Mouse (Mus musculus): ENCODE results near the gene Prdm11. TPM values are rescaled to one million over a fixed set of nuclear protein-coding genes. Genes with fewer than 3 reads are reported as not detected.

Prdm11 gene
- total and polyA plus RNA-seq, 3 experiments, result 0.05 to 1.8 (median 0.06) TPM

- Histone ChIP-seq H3K79me2 (replicated peaks; ENCODE audit: control insufficient read depth, extremely low read depth, insufficient read depth, poor library complexity, severe bottlenecking) (no peaks in the 10 kb centered on the region), H3K9me3 (replicated peaks; ENCODE audit: low read length) (no peaks in the 10 kb centered on the region), H3K27me3 (replicated peaks) (peaks cover 93% of the 10 kb centered on the region), H3K4me2 (ENCODE audit: insufficient read depth, low read depth, poor library complexity, severe bottlenecking) (no peak overlapping the region), H3K9ac (ENCODE audit: insufficient read depth, low read depth) (no peak overlapping the region), H3K36me3 (replicated peaks in 1 of 2; ENCODE audit: control insufficient read depth in 1 of 2, insufficient read depth in 1 of 2, low read length in 1 of 2) (no peaks in the 10 kb centered on the region), H3K4me3 (replicated peaks in 1 of 3; ENCODE audit: low read depth in 2 of 3, low read length in 2 of 3, poor library complexity in 1 of 3) (no peak overlapping the region), H3K4me1 (ENCODE audit: control insufficient read depth in 1 of 2, insufficient read depth in 2 of 2) (0 out of 4 replicates have a peak, but pooled peaks cover 0 to 2% of the 10 kb centered on the region in 2 experiments), H3K27ac (ENCODE audit: insufficient read depth, low read depth) (no peak overlapping the region)
- DNase-seq (ENCODE audit: extremely low read depth), result no peak
- in situ Hi-C loops (cut with MboI; ENCODE audit: low pct_ligation_motif_present, low pct_unique_long_range_greater_than_20kb, low sequenced_read_pairs), result no loop called here
- TF ChIP-seq IRF4 (IDR thresholded peaks at IDR 0.05; ENCODE audit: low read depth, low read length) (no peak), MYC (IDR thresholded peaks at IDR 0.05; ENCODE audit: low read depth, low read length) (no peak), RAD21 (IDR thresholded peaks at IDR 0.05; ENCODE audit: low read depth, low read length) (no peak), MAZ (IDR thresholded peaks at IDR 0.05; ENCODE audit: low read depth, low read length) (no peak), ZC3H11A (IDR thresholded peaks at IDR 0.05; ENCODE audit: low read depth, low read length) (no peak), SIN3A (IDR thresholded peaks at IDR 0.05; ENCODE audit: low read length) (no peak), BHLHE40 (IDR thresholded peaks at IDR 0.05; ENCODE audit: low read depth, low read length) (no peak), UBTF (IDR thresholded peaks at IDR 0.05; ENCODE audit: low read depth, low read length) (no peak), NRF1 (IDR thresholded peaks at IDR 0.05; ENCODE audit: low read depth, low read length) (no peak), MEF2A (IDR thresholded peaks at IDR 0.05; ENCODE audit: borderline replicate concordance, low read depth, low read length) (no peak), NELFE (IDR thresholded peaks at IDR 0.05; ENCODE audit: low read depth, low read length) (no peak), SMC3 (IDR thresholded peaks at IDR 0.05; ENCODE audit: low read depth, low read length) (no peak), EP300 (IDR thresholded peaks at IDR 0.05; ENCODE audit: low read length) (no peak), MAFK (IDR thresholded peaks at IDR 0.05; ENCODE audit: insufficient replicate concordance, low read length) (no peak), USF2 (conservative IDR thresholded peaks at IDR 0.05; ENCODE audit: low read depth, low read length) (no peak), MAX (IDR thresholded peaks at IDR 0.05; ENCODE audit: low read length) (no peak), HCFC1 (IDR thresholded peaks at IDR 0.05; ENCODE audit: low read depth, low read length) (no peak), CHD2 (IDR thresholded peaks at IDR 0.05; ENCODE audit: low read length) (no peak), KAT2A (IDR thresholded peaks at IDR 0.05; ENCODE audit: insufficient replicate concordance, low read length) (no peak), E2F4 (IDR thresholded peaks at IDR 0.05; ENCODE audit: insufficient replicate concordance, low read depth, low read length) (no peak)
- dilution Hi-C loops (cut with MboI; ENCODE audit: extremely low pct_ligation_motif_present, extremely low pct_unique_long_range_greater_than_20kb, low sequenced_read_pairs), result no loop called here
Observed at GRCm38 (mm10) chr2:93082846-93083245, 36.9 kb upstream of the Prdm11 start.

DNA sequence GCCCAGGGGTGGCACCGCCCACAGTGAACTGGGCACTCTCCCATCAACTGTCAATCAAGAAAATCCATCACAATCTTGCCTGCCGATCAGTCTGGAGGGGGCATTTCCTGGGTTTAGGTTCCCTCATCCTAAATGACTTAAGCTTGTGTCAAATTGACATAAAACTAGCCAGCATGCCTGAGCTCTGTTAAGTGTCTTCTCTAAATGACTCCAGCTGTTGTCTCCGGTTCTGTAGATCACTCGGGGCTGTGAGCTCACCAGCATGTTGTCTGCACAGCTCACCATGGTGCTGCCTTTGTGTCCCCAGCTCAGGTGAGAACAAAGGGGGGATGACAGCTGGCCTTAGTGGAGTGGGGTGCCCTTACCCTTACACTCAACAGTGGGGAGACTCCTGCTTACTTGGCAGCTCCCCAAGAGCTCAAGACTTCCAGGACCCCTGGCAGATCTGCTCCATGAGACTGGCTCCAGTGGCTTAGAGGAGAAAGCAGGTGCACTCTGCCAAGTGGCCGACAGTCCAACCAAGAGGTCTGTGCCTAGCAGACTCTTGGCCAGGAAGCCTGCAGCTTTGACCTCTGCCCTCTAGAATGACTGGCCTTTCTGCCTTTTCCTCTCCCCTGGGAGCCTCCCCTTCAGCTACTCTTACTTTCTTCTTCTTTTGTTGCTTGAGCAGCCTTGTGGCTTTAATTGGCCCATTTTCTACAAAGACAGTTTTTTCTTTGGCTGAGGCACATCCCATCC, 35.1 kb upstream of the Prdm11 start:
- H3K4me3 ChIP-seq (replicated peaks in 1 of 3; ENCODE audit: low read depth in 2 of 3, low read length in 2 of 3, poor library complexity in 1 of 3), result no peak overlapping the region
- dilution Hi-C loops (cut with MboI; ENCODE audit: extremely low pct_ligation_motif_present, extremely low pct_unique_long_range_greater_than_20kb, low sequenced_read_pairs), result no loop called here
- in situ Hi-C loops (cut with MboI; ENCODE audit: low pct_ligation_motif_present, low pct_unique_long_range_greater_than_20kb, low sequenced_read_pairs), result no loop called here
- no peak overlapping the region for H3K27ac ChIP-seq (ENCODE audit: insufficient read depth, low read depth)
- no peak overlapping the region for H3K9ac ChIP-seq (ENCODE audit: insufficient read depth, low read depth)
- no peaks in the 10 kb centered on the region for H3K36me3 ChIP-seq (replicated peaks in 1 of 2; ENCODE audit: control insufficient read depth in 1 of 2, insufficient read depth in 1 of 2, low read length in 1 of 2)
- no peak for TF ChIP-seq NELFE (IDR thresholded peaks at IDR 0.05; ENCODE audit: low read depth, low read length)
- TF ChIP-seq RAD21 (IDR thresholded peaks at IDR 0.05; ENCODE audit: low read depth, low read length), result no peak
- H3K9me3 ChIP-seq (replicated peaks; ENCODE audit: low read length), result no peaks in the 10 kb centered on the region
- H3K4me2 ChIP-seq (ENCODE audit: insufficient read depth, low read depth, poor library complexity, severe bottlenecking), result no peak overlapping the region
- H3K27me3 ChIP-seq (replicated peaks), result peaks cover 90% of the 10 kb centered on the region
- no peak for DNase-seq (ENCODE audit: extremely low read depth)
- 0 out of 4 replicates have a peak, but pooled peaks cover 0 to 2% of the 10 kb centered on the region in 2 experiments for H3K4me1 ChIP-seq (ENCODE audit: control insufficient read depth in 1 of 2, insufficient read depth in 2 of 2)
- H3K79me2 ChIP-seq (replicated peaks; ENCODE audit: control insufficient read depth, extremely low read depth, insufficient read depth, poor library complexity, severe bottlenecking), result no peaks in the 10 kb centered on the region

Measured in CH12.LX (cell line).